Mouse (Mus musculus) bone marrow macrophage, adult 2 months (primary cell): Measurements from ENCODE around the gene Rnase1.

ENCODE experiments used
- CTCF ChIP-seq: IDR thresholded peaks from 2 replicates; pipeline ENCODE4 v1.5.1; 2012; ENCODE audit warnings: low read depth, mild to moderate bottlenecking, low read length, moderate library complexity
- POLR2A ChIP-seq: IDR thresholded peaks from 2 replicates; pipeline ENCODE4 v1.6.1; 2012; ENCODE audit warnings: mild to moderate bottlenecking, low read depth, low read length, borderline replicate concordance

DNA sequence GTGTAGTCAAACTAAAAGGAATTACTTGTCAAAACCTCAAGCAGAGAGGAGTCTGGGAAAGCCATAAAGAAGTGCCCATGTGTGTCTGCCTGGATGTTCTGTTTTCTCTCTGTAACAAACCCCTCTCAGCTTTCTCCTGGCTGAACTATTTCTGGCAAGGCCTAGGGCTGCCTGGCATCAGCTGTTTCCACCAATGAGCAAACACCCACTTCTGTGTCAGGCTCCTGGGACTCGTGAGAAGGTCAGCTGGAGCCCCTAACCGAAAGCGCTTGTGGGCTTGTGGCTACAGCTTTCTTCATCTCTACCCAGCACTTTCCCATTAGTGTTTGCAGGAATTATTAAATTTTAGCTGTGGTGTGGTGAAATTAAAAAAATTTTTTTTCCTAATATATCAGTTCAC is 34.6 kb downstream of the Rnase1 start:
- TF ChIP-seq POLR2A (no peak), CTCF (no peak)
